Mouse (Mus musculus): ENCODE results near the gene Cldn24.
A peak's percentile ranks its signal among the peaks of the same experiment; 100 is the strongest.

The Cldn24 gene

GRCm38 (mm10) chr8:47832616-47833015, 10.7 kb downstream of the Cldn24 start:
- DNase-seq (ENCODE audit: low spot score): no peak

- DNase-seq (ENCODE audit: low spot score): no peak
These were observed 12.0 kb downstream of the Cldn24 start for GRCm38 (mm10) chr8:47833944-47834343.

DNA sequence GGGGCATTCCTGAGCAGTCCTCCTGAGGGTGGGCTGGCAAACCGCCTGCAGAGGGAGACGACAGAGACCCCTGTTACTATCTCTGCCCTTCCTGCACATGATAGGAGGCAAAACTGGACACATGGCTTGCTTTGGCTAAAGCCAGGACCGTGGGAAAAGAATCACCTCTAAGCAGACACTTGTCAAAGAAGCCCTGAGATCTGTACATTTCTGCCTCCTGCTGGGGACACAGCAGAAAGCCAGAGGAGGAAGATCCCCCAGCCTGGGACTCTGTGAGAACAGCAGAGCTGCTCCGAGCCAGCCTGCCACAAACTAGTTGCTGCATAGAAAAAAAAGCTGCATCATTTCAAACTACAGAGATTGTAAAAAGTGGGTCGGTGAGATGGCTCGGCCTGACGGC, 21.1 kb downstream of the Cldn24 start:
- DNase-seq (ENCODE audit: low spot score): no peak

GRCm38 (mm10) chr8:47843651-47844050, 21.7 kb downstream of the Cldn24 start:
- DNase-seq (ENCODE audit: low spot score): no peak

- no peak for DNase-seq (ENCODE audit: low spot score)
These were observed 24.0 kb downstream of the Cldn24 start for GRCm38 (mm10) chr8:47845956-47846355.

DNA sequence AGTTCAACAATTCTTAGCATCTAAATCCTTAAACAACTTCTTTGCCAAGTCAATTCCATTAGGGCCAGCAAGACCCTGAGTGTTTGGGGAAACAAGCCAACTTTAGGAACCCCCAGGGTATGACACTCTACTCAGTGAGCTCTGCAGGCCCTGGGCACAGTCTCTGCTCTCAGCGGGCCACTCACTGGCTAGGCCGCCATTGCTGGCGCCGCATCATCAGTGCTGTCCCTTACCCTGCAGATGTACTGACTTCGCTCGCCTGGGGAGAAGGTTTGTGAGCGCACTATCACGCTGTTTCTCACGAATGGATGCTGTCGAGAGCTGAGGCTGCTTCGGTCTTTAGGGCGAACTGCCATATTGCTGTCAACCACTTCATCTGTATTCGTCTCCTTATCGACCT, 25.2 kb downstream of the Cldn24 start:
- DNase-seq (ENCODE audit: low spot score): no peak

- no peak for DNase-seq (ENCODE audit: low spot score)
These were observed 26.0 kb downstream of the Cldn24 start for GRCm38 (mm10) chr8:47847931-47848330.

DNA sequence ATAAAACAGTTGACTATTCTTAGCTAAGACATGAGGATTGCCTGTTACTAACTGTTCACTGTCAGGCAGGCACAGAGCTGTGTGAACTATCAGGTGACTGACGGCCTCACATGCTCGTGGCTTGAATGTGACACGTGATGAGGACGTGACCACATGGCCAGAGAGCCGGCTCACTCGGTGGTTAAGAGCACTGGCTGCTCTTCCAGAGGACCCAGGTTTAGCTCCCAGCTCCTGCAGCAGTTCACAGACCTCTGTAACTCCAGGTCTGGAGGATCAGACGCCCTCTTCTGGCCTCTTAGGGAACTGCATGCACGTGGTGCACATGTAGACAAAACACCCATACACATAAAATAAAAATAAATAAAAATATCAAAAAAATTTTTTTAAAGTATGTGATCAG, 27.9 kb downstream of the Cldn24 start:
- no peak for DNase-seq (ENCODE audit: low spot score)

DNA sequence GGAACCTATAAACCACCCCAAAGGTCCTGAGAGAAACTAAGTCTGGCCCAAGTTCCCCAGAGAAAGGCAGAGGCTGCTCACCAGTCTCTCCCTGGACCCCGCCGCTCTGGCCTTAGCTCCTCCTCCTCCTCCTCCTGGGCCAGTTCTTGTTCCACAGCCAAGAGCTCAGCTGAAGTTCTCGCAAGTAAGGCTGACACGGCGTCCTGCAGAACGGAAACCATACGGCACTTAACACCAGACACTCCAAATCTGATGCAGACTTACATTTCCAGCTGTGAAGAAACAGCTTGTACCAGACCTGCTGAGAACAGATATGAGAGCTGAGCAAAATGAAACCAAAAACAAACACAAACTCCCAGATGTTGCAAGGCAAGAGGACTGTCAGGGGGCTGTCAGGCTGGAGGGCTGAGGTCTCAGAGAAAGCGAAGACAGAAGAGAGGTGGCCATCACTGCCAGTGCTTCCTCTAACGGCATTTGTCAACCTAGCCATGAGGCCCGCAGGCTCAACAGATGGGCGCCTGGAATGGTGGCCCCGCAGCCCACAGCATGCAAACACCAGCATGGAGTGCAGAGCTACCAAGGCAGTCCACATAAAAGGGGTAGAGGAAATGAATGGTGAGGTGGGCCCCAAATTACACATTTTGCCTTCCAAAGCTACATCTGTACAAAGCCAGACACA, 30.0 kb downstream of the Cldn24 start:
- no peak for DNase-seq (ENCODE audit: low spot score)

GRCm38 (mm10) chr8:47852737-47853136, 30.8 kb downstream of the Cldn24 start:
- DNase-seq (ENCODE audit: low spot score): no peak

DNA sequence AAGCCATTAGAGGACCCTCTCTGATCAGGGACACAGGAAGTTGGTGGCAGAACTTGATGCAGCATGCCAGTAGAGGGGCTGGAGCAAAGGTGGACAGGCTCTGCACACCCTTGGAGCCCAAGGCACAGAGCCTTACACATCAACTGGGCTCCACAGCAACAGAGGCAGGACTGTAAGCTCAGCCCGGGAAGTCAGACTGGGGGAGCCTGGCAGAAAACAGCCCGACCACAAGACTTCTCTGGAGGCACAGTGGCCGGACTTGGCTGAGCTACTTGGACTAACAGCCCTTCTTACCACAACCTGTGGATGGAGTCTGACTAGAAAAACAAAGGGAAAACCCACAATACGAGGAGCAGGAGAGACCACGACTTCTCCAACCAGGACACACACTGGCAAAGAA, 31.4 kb downstream of the Cldn24 start:
- no peak for DNase-seq (ENCODE audit: low spot score)

DNA sequence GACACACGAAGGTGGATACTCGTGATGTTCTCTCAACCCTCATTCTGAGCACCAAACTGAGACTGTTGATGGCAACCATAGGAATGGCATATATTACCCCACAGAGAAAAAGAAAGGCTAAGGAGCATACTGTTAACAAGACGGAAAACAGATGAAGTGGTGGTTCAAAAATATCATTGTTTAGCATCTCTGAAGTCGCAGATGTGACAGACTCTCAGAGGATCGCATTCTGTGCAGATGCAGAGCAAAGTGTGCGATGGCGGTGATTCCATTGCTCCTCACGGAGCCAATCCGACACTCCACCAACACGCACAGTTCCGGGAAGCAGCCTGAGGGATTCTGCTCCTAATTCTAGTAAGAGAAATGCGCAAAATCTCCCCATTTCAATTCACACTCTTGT, 37.3 kb downstream of the Cldn24 start:
- DNase-seq (ENCODE audit: low spot score): no peak

GRCm38 (mm10) chr8:47866568-47866967, 44.6 kb downstream of the Cldn24 start:
- no peak for DNase-seq (ENCODE audit: low spot score)

DNA sequence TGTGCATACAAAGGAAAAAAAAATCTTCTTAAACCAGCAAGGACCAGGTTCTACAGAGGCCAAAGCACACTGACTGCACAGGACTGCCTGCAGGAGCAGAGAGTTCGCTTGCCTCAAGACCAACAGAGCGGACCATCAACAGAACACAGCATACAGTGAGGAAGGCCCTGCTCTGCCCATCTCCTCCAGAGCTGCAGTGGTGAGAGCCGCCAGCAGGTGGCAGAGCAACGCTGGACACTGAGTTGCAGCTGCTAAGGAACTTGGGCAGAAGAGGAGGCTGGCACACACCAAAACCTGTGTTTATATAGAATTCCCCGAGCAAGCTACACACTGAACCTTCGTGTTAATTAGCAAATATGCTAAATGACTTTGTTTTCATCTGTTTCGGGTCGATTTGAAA, 45.1 kb downstream of the Cldn24 start:
- DNase-seq (ENCODE audit: low spot score): peak; percentile 82
